Mouse (Mus musculus) embryonic facial prominence, embryonic 14.5 days (tissue): ENCODE results near the gene Rnf150. TPM values are rescaled to one million over a fixed set of nuclear protein-coding genes. Genes with fewer than 3 reads are reported as not detected.

Experiments used
- ATAC-seq: fragments of 200-750 bp; cut with Nextera tagmentation; 2 replicates; pipeline ENCODE4 v1.8.0; 2017; ENCODE audit warnings: low read depth, moderate number of reproducible peaks, moderate TSS enrichment
- DNase-seq: peaks from one replicate; pipeline ENCODE4 v3.0.0-alpha.2; 2015; ENCODE audit warnings: low spot score
- H3K27ac ChIP-seq: fragments of 300-500 bp; sonication (generic); replicated peaks from 2 replicates; pipeline ENCODE4 v1.5.1; 2014; ENCODE audit warnings: low read depth, mild to moderate bottlenecking, low read length, moderate library complexity
- H3K27me3 ChIP-seq: fragments of 300-500 bp; sonication (generic); replicated peaks from 2 replicates; pipeline ENCODE4 v1.6.1; 2014; ENCODE audit warnings: low read length; ENCODE audit not compliant: control insufficient read depth, insufficient read depth
- H3K36me3 ChIP-seq: fragments of 300-500 bp; sonication (generic); 2 replicates; pipeline ENCODE4 v1.6.1; 2014; ENCODE audit warnings: low read length, mixed read lengths; ENCODE audit not compliant: control insufficient read depth, insufficient read depth
- H3K4me1 ChIP-seq: fragments of 300-500 bp; sonication (generic); 2 replicates; pipeline ENCODE4 v1.6.1; 2014; ENCODE audit warnings: antibody characterized with exemption, low read length; ENCODE audit not compliant: control insufficient read depth, insufficient read depth
- H3K4me2 ChIP-seq: fragments of 300-500 bp; sonication (generic); 2 replicates; pipeline ENCODE4 v1.6.1; 2014; ENCODE audit warnings: low read depth, mild to moderate bottlenecking, low read length, moderate library complexity, mixed read lengths
- H3K4me3 ChIP-seq: fragments of 300-500 bp; sonication (generic); 2 replicates; pipeline ENCODE4 v1.5.1; 2014; ENCODE audit warnings: low read depth, mild to moderate bottlenecking, low read length
- H3K9ac ChIP-seq: fragments of 300-500 bp; sonication (generic); 2 replicates; pipeline ENCODE4 v1.6.1; 2014; ENCODE audit warnings: low read depth, mild to moderate bottlenecking, low read length, moderate library complexity, mixed read lengths
- H3K9me3 ChIP-seq: fragments of 300-500 bp; sonication (generic); 2 replicates; pipeline ENCODE4 v1.6.1; 2016; ENCODE audit warnings: low read length; ENCODE audit not compliant: control insufficient read depth
- WGBS: fragments of 180-500 bp; shearing (Covaris S2); extraction: QIAGEN DNeasy Blood & Tissue Kit; methylation state at CpG from one replicate; pipeline ENCODE4 v1.1.7; 2014; 5-methylcytosine and 5-hydroxymethylcytosine counted together
- polyA plus RNA-seq: library from polyadenylated mRNA; unstranded; fragments of >200 nt; fragmentation: Nextera tagmentation; extraction: Ambion mirVana; gene quantifications from 2 replicates; pipeline ENCODE4 v1.2.1, GENCODE M21; 2014

Rnf150 gene
- polyA plus RNA-seq, 1 experiment from 2014 or later: 1.2 TPM

- H3K27me3 ChIP-seq: no peaks in the 10 kb centered on the region
- ATAC-seq (no peak), DNase-seq (peak; percentile 58)
- H3K27ac ChIP-seq: no peak overlapping the region
- H3K4me2 ChIP-seq: no peak overlapping the region
- no peaks in the 10 kb centered on the region for H3K36me3 ChIP-seq
- 31% methylated on average over 1 of the region's 1 CpGs for WGBS
- no peak overlapping the region for H3K9ac ChIP-seq
- H3K9me3 ChIP-seq: no peaks in the 10 kb centered on the region
- H3K4me3 ChIP-seq: no peak overlapping the region
- H3K4me1 ChIP-seq: no peaks in the 10 kb centered on the region
Measured at GRCm38 (mm10) chr8:83100041-83100440, 236.9 kb downstream of the Rnf150 start.

GRCm38 (mm10) chr8:83102957-83103510, 239.9 kb downstream of the Rnf150 start:
- H3K4me2 ChIP-seq: no peak overlapping the region
- no peaks in the 10 kb centered on the region for H3K36me3 ChIP-seq
- H3K27me3 ChIP-seq: no peaks in the 10 kb centered on the region
- no peak overlapping the region for H3K9ac ChIP-seq
- 68% methylated on average over 7 of the region's 7 CpGs for WGBS
- no peaks in the 10 kb centered on the region for H3K9me3 ChIP-seq
- peak; percentile 26 for DNase-seq
- H3K4me1 ChIP-seq: no peaks in the 10 kb centered on the region
- no peak overlapping the region for H3K27ac ChIP-seq
- ATAC-seq: peak; percentile 55; the same call in 1 of the 2 replicates
- H3K4me3 ChIP-seq: no peak overlapping the region

- DNase-seq (no peak), ATAC-seq (no peak)
- 91% methylated on average over 2 of the region's 2 CpGs for WGBS
- Histone ChIP-seq H3K27me3 (no peaks in the 10 kb centered on the region), H3K9ac (no peak overlapping the region), H3K27ac (no peak overlapping the region), H3K36me3 (no peaks in the 10 kb centered on the region), H3K4me3 (no peak overlapping the region), H3K4me1 (no peaks in the 10 kb centered on the region), H3K4me2 (no peak overlapping the region), H3K9me3 (no peaks in the 10 kb centered on the region)
Measured at GRCm38 (mm10) chr8:83103968-83104367, 240.8 kb downstream of the Rnf150 start.

GRCm38 (mm10) chr8:83109756-83110155, 246.6 kb downstream of the Rnf150 start:
- Histone ChIP-seq H3K36me3 (no peaks in the 10 kb centered on the region), H3K9ac (no peak overlapping the region), H3K27me3 (no peaks in the 10 kb centered on the region), H3K4me3 (no peak overlapping the region), H3K4me2 (no peak overlapping the region), H3K27ac (no peak overlapping the region), H3K9me3 (no peaks in the 10 kb centered on the region), H3K4me1 (no peaks in the 10 kb centered on the region)
- ATAC-seq (no peak), DNase-seq (no peak)
- WGBS: 57% methylated on average over 7 of the region's 7 CpGs

- Histone ChIP-seq H3K27me3 (no peaks in the 10 kb centered on the region), H3K9me3 (no peaks in the 10 kb centered on the region), H3K4me2 (no peak overlapping the region), H3K4me1 (no peaks in the 10 kb centered on the region), H3K36me3 (no peaks in the 10 kb centered on the region), H3K27ac (no peak overlapping the region), H3K4me3 (no peak overlapping the region), H3K9ac (no peak overlapping the region)
- DNase-seq (no peak), ATAC-seq (no peak)
- 80% methylated on average over 5 of the region's 5 CpGs for WGBS
Measured at GRCm38 (mm10) chr8:83110177-83110576, 247.0 kb downstream of the Rnf150 start.

- ATAC-seq: no peak
Measured at GRCm38 (mm10) chr8:83135086-83135485, 271.9 kb downstream of the Rnf150 start.

GRCm38 (mm10) chr8:83140068-83140467, 276.9 kb downstream of the Rnf150 start:
- no peak for DNase-seq
- Histone ChIP-seq H3K9me3 (no peaks in the 10 kb centered on the region), H3K27me3 (no peaks in the 10 kb centered on the region), H3K4me2 (no peak overlapping the region), H3K9ac (no peak overlapping the region), H3K4me3 (no peak overlapping the region), H3K4me1 (no peaks in the 10 kb centered on the region), H3K27ac (no peak overlapping the region), H3K36me3 (no peaks in the 10 kb centered on the region)
- WGBS: 43% methylated on average over 1 of the region's 1 CpGs
- ATAC-seq: no peak

More at GRCm38 (mm10) chr8:83135086-83135485, 271.9 kb downstream of the Rnf150 start:
- Histone ChIP-seq H3K27ac (no peak overlapping the region), H3K4me2 (no peak overlapping the region), H3K9me3 (no peaks in the 10 kb centered on the region), H3K27me3 (no peaks in the 10 kb centered on the region), H3K36me3 (no peaks in the 10 kb centered on the region), H3K4me3 (no peak overlapping the region), H3K4me1 (no peaks in the 10 kb centered on the region), H3K9ac (no peak overlapping the region)
- 51% methylated on average over 2 of the region's 2 CpGs for WGBS
- DNase-seq: no peak

GRCm38 (mm10) chr8:83140701-83141111, 277.6 kb downstream of the Rnf150 start:
- H3K36me3 ChIP-seq: no peaks in the 10 kb centered on the region
- H3K9ac ChIP-seq: no peak overlapping the region
- H3K4me2 ChIP-seq: no peak overlapping the region
- no peak overlapping the region for H3K4me3 ChIP-seq
- no peak for ATAC-seq
- no peak overlapping the region for H3K27ac ChIP-seq
- WGBS: 50% methylated on average over 3 of the region's 3 CpGs
- no peaks in the 10 kb centered on the region for H3K9me3 ChIP-seq
- no peaks in the 10 kb centered on the region for H3K27me3 ChIP-seq
- no peak for DNase-seq
- no peaks in the 10 kb centered on the region for H3K4me1 ChIP-seq
